ENCODE assay signal across 36 mouse cellular contexts in genomic region chr16:17518910-17519309, GRCm38 (mm10). TPM values are rescaled to one million over a fixed set of nuclear protein-coding genes. Genes with fewer than 3 reads are reported as not detected.
"Had no signal": no experiment of that assay in that cellular context is flagged by ENCODE, and none has a peak within 500 bp of the region (broad histone marks: within the 10 kb centered on the region; RNA-seq: fewer than 3 reads in every experiment).

No protein-coding gene starts in this region.

- H3K4me2 ChIP-seq: limb, embryonic 12.5 days; limb, embryonic 13.5 days; limb, embryonic 15.5 days; liver, embryonic 11.5 days; liver, embryonic 12.5 days; liver, embryonic 13.5 days; liver, embryonic 15.5 days; lung, embryonic 14.5 days; lung, embryonic 15.5 days; midbrain, embryonic 11.5 days; midbrain, embryonic 12.5 days; midbrain, embryonic 13.5 days; midbrain, embryonic 15.5 days; neural tube, embryonic 12.5 days; neural tube, embryonic 13.5 days had no signal

- H3K4me1 ChIP-seq: limb, embryonic 10.5 days; limb, embryonic 12.5 days; limb, embryonic 13.5 days; limb, embryonic 15.5 days; liver, embryonic 12.5 days; liver, embryonic 13.5 days; liver, embryonic 15.5 days; lung, embryonic 15.5 days; megakaryocyte, embryonic 14.5 days; midbrain, embryonic 10.5 days; midbrain, embryonic 12.5 days; midbrain, embryonic 13.5 days; midbrain, embryonic 15.5 days; neural tube, embryonic 12.5 days; neural tube, embryonic 13.5 days had no signal

- H3K27me3 ChIP-seq: limb, embryonic 12.5 days; limb, embryonic 13.5 days; limb, embryonic 15.5 days; liver, embryonic 12.5 days; liver, embryonic 13.5 days; liver, embryonic 15.5 days; lung, embryonic 15.5 days; megakaryocyte, embryonic 14.5 days; midbrain, embryonic 12.5 days; midbrain, embryonic 13.5 days; midbrain, embryonic 15.5 days; neural tube, embryonic 12.5 days; neural tube, embryonic 13.5 days had no signal

- DNase-seq: left cerebral cortex, postnatal 4 days; liver, embryonic 13.5 days; liver, postnatal 0 days; lung, adult 18-20 months; lung, adult 2 months; lung, embryonic 14.5 days; lung, postnatal 10 days; lung, postnatal 14 days; lung, postnatal 36 days; lung, postnatal 4 days; midbrain, embryonic 14.5 days had no signal

- ATAC-seq: liver, embryonic 12.5 days; liver, postnatal 0 days; lung, postnatal 0 days; midbrain, embryonic 13.5 days; midbrain, embryonic 15.5 days; midbrain, embryonic 16.5 days had no signal

- H3K4me3 ChIP-seq: limb, embryonic 10.5 days; limb, embryonic 12.5 days; limb, embryonic 13.5 days; limb, embryonic 15.5 days; liver, embryonic 12.5 days; liver, embryonic 13.5 days; liver, embryonic 15.5 days; lung, embryonic 15.5 days; megakaryocyte, embryonic 14.5 days; midbrain, embryonic 10.5 days; midbrain, embryonic 12.5 days; midbrain, embryonic 13.5 days; midbrain, embryonic 15.5 days; myocyte; neural tube, embryonic 12.5 days; neural tube, embryonic 13.5 days had no signal

- H3K27ac ChIP-seq: limb, embryonic 10.5 days; limb, embryonic 12.5 days; limb, embryonic 13.5 days; limb, embryonic 15.5 days; liver, embryonic 12.5 days; liver, embryonic 13.5 days; liver, embryonic 14.5 days; liver, embryonic 15.5 days; lung, embryonic 15.5 days; macrophage; midbrain, embryonic 10.5 days; midbrain, embryonic 12.5 days; midbrain, embryonic 13.5 days; midbrain, embryonic 15.5 days; neural tube, embryonic 12.5 days; neural tube, embryonic 13.5 days had no signal

- H3K9ac ChIP-seq: limb, embryonic 12.5 days; limb, embryonic 13.5 days; limb, embryonic 15.5 days; liver, embryonic 12.5 days; liver, embryonic 13.5 days; liver, embryonic 14.5 days; liver, embryonic 15.5 days; liver, postnatal 0 days; lung, embryonic 14.5 days; lung, embryonic 15.5 days; midbrain, embryonic 12.5 days; midbrain, embryonic 13.5 days; midbrain, embryonic 15.5 days; neural tube, embryonic 12.5 days; neural tube, embryonic 13.5 days had no signal

- H3K9me3 ChIP-seq: limb, embryonic 10.5 days; limb, embryonic 12.5 days; limb, embryonic 13.5 days; limb, embryonic 15.5 days; liver, embryonic 12.5 days; liver, embryonic 13.5 days; liver, embryonic 15.5 days; lung, embryonic 15.5 days; megakaryocyte, embryonic 14.5 days; midbrain, embryonic 10.5 days; midbrain, embryonic 12.5 days; midbrain, embryonic 13.5 days; midbrain, embryonic 15.5 days; neural tube, embryonic 12.5 days; neural tube, embryonic 13.5 days had no signal

RNA-seq across cellular contexts. Expression of gene Aifm3, which starts 29.5 kb away (rescaled TPM):
- total RNA-seq: megakaryocyte progenitor cell, adult 5-6 weeks; megakaryocyte, adult 5-6 weeks; monocyte, adult 5-6 weeks had no signal
- polyA plus RNA-seq: macrophage had no signal

RNA-seq across cellular contexts. Expression of gene Lrrc74b, which starts 42.1 kb away (rescaled TPM):
- total RNA-seq: megakaryocyte, adult 5-6 weeks; monocyte, adult 5-6 weeks had no signal
- polyA plus RNA-seq: limb, embryonic 10.5 days; limb, embryonic 12.5 days; limb, embryonic 13.5 days; limb, embryonic 15.5 days; liver, embryonic 11.5 days; liver, embryonic 12.5 days; liver, embryonic 13.5 days; liver, embryonic 15.5 days; macrophage had no signal

RNA-seq across cellular contexts. Expression of gene P2rx6, which starts 42.8 kb away (rescaled TPM):
- total RNA-seq: megakaryocyte progenitor cell, adult 5-6 weeks; megakaryocyte, adult 5-6 weeks; megakaryocyte-erythroid progenitor cell, adult 5-6 weeks; monocyte, adult 5-6 weeks had no signal
- polyA plus RNA-seq: liver, embryonic 13.5 days had no signal
